Mouse (Mus musculus) forebrain, embryonic 15.5 days (tissue): Measurements from ENCODE around the gene Cxcr4. TPM values are rescaled to one million over a fixed set of nuclear protein-coding genes. Genes with fewer than 3 reads are reported as not detected.
A peak's percentile ranks its signal among the peaks of the same experiment; 100 is the strongest.
"Not testable (repeated sequence)": the region's sequence is repeated elsewhere in the genome, so short reads cannot be mapped to it uniquely, and the experiment has no call there.

ENCODE experiments used
- ATAC-seq: fragments of 200-750 bp; cut with Nextera tagmentation; replicated peaks from 2 replicates; pipeline ENCODE4 v1.8.0; 2017; ENCODE audit warnings: mild to moderate bottlenecking, moderate TSS enrichment, moderate library complexity
- H3K27ac ChIP-seq: fragments of 300-500 bp; sonication (generic); replicated peaks from 2 replicates; pipeline ENCODE4 v1.5.1; 2015; ENCODE audit warnings: mild to moderate bottlenecking, inconsistent platforms
- H3K27me3 ChIP-seq: fragments of 300-500 bp; sonication (generic); 2 replicates; pipeline ENCODE4 v1.6.1; 2015; ENCODE audit warnings: inconsistent platforms
- H3K36me3 ChIP-seq: fragments of 300-500 bp; sonication (generic); 2 replicates; pipeline ENCODE4 v1.6.1; 2015; ENCODE audit warnings: mild to moderate bottlenecking, inconsistent platforms
- H3K4me1 ChIP-seq: fragments of 300-500 bp; sonication (generic); 2 replicates; pipeline ENCODE4 v1.6.1; 2015; ENCODE audit warnings: inconsistent platforms
- H3K4me2 ChIP-seq: fragments of 300-500 bp; sonication (generic); replicated peaks from 2 replicates; pipeline ENCODE4 v1.6.1; 2015; ENCODE audit warnings: mild to moderate bottlenecking, inconsistent platforms
- H3K4me3 ChIP-seq: fragments of 300-500 bp; sonication (generic); 2 replicates; pipeline ENCODE4 v1.5.1; 2015; ENCODE audit warnings: mild to moderate bottlenecking, inconsistent platforms
- H3K9ac ChIP-seq: fragments of 300-500 bp; sonication (generic); replicated peaks from 2 replicates; pipeline ENCODE4 v1.6.1; 2015; ENCODE audit warnings: mild to moderate bottlenecking, inconsistent platforms
- H3K9me3 ChIP-seq: fragments of 300-500 bp; sonication (generic); 2 replicates; pipeline ENCODE4 v1.6.1; 2016; ENCODE audit warnings: inconsistent platforms
- WGBS: fragments of 180-500 bp; shearing (Covaris S2); methylation state at CpG from one replicate; pipeline ENCODE4 v1.1.7; 2015; ENCODE audit warnings: mixed read lengths; 5-methylcytosine and 5-hydroxymethylcytosine counted together
- polyA plus RNA-seq: library from polyadenylated mRNA; unstranded; fragments of >200 nt; fragmentation: Nextera tagmentation; extraction: Ambion mirVana; gene quantifications from 2 replicates; pipeline ENCODE4 v1.2.1, GENCODE M21; 2015

Gene Cxcr4
- polyA plus RNA-seq, 1 experiment from 2014 or later, result 10.7 TPM

DNA sequence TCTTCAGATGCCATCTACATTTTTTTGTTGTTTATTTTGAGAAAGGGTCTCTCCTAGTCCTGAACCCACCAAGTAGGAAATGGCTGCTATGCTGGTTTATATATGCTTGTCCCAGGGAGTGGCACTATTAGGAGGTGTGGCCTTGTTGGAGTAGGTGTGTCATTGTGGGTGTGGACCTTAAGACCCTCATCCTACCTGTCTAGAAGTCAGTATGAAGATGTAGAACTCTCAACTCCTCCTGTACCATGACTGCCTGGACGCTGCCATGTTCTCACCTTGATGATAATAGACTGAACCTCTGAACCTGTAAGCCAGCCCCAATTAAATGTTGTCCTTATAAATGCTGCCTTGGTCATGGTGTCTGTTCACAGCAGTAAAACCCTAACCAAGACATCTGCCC, 7.4 kb downstream of the Cxcr4 start:
- not testable (repeated sequence) for H3K27ac ChIP-seq, ATAC-seq, H3K9ac ChIP-seq, H3K4me3 ChIP-seq, H3K9me3 ChIP-seq, H3K4me2 ChIP-seq, H3K27me3 ChIP-seq, H3K36me3 ChIP-seq
- peaks cover 25% of the 10 kb centered on the region for H3K4me1 ChIP-seq
- 97% methylated on average over 1 of the region's 1 CpGs for WGBS

DNA sequence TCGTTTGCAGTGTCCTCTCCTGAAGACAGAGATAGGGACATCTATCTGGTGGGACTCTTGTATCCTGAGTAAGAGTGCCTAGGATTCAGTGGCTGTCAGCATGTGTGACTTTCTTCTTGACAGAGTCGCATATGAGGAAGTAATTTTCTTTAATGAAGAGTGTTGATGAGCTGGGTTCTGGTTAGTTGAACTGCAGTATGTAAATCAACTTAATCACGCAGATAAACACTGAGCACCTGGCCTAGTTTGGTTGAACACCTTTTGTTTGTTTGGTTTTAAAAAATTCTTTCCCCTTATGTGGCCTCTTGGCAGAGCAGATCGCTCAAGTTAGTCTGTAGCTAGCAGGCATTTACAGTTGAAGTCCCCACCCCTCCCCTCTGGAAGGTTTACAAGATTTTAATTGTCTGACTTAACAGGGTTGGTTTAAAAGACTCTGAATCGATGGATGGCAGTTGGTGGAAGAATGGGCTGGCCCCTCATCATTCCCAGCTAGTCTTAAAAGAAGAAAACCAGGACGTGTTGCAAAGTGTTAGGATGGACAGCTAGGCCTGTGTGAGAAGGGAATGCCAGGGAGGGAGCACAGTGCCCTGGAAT, 8.7 kb downstream of the Cxcr4 start:
- 26% methylated on average over 6 of the region's 6 CpGs for WGBS
- peaks cover 27% of the 10 kb centered on the region for H3K4me1 ChIP-seq
- ATAC-seq, result no peak
- H3K4me3 ChIP-seq, result no peak overlapping the region
- H3K27ac ChIP-seq, result 0 out of 2 replicates have a peak overlapping the region, but pooled peaks have one; percentile 1
- 0 out of 2 replicates have a peak, but pooled peaks cover 5% of the 10 kb centered on the region for H3K9me3 ChIP-seq
- H3K4me2 ChIP-seq, result no peak overlapping the region
- no peaks in the 10 kb centered on the region for H3K36me3 ChIP-seq
- no peak overlapping the region for H3K9ac ChIP-seq
- H3K27me3 ChIP-seq, result no peaks in the 10 kb centered on the region

DNA sequence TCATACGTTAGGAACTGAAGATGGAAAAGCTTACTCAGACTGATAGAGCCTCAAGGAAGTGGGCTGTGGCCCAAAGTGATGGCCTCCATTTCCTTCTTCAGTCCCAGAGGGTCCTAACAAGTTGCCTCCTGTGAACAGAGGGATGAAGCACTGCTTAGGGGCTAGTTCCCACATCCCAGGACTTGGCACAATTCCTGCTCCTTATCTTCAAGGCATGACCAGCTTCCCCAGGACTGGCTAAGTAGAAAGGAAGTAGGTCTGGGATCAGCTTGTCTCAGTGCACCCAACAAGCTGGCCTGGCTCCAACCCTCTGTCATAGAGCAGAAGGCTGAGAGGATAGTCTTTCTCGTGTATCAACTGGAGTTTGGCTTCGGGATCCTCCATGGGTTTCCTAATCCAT, 11.8 kb downstream of the Cxcr4 start:
- H3K9me3 ChIP-seq, result 0 out of 2 replicates have a peak, but pooled peaks cover 5% of the 10 kb centered on the region
- ATAC-seq, result no peak
- H3K4me3 ChIP-seq, result no peak overlapping the region
- no peak overlapping the region for H3K4me2 ChIP-seq
- no peak overlapping the region for H3K27ac ChIP-seq
- no peaks in the 10 kb centered on the region for H3K27me3 ChIP-seq
- WGBS, result 74% methylated on average over 3 of the region's 3 CpGs
- H3K36me3 ChIP-seq, result no peaks in the 10 kb centered on the region
- H3K4me1 ChIP-seq, result peaks cover 17% of the 10 kb centered on the region
- no peak overlapping the region for H3K9ac ChIP-seq

GRCm38 (mm10) chr1:128578454-128578853, 13.6 kb downstream of the Cxcr4 start:
- Histone ChIP-seq H3K9ac (no peak overlapping the region), H3K4me3 (no peak overlapping the region), H3K27me3 (no peaks in the 10 kb centered on the region), H3K9me3 (0 out of 2 replicates have a peak, but pooled peaks cover 5% of the 10 kb centered on the region), H3K27ac (no peak overlapping the region), H3K4me2 (no peak overlapping the region), H3K4me1 (peaks cover 13% of the 10 kb centered on the region), H3K36me3 (no peaks in the 10 kb centered on the region)
- WGBS, result 9% methylated on average over 2 of the region's 2 CpGs
- no peak; the same call in 1 of the 2 replicates for ATAC-seq

DNA sequence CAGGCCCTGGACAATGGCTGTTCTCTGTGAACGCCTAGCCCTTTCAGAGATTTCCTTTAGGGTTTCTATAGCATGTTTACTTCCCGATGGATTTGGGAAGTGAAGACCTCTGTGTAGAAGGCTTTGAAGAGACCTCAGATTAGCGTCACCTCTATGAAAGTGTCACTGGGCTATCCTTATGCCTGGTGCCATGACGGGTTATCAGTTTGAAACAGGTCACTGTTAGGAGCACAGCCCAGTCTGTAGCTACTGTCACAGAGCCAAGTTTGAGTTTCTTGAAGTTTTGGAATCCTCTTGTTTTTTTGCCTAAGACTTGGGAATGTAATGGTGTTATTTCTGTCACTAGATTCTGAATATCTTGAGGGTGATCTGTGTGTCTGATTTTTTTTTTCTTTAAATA, 17.0 kb downstream of the Cxcr4 start:
- H3K9ac ChIP-seq, result no peak overlapping the region
- 0 out of 2 replicates have a peak, but pooled peaks cover 8% of the 10 kb centered on the region for H3K4me1 ChIP-seq
- no peak overlapping the region for H3K27ac ChIP-seq
- no peaks in the 10 kb centered on the region for H3K27me3 ChIP-seq
- ATAC-seq, result no peak
- H3K36me3 ChIP-seq, result no peaks in the 10 kb centered on the region
- 67% methylated on average over 4 of the region's 4 CpGs for WGBS
- no peak overlapping the region for H3K4me3 ChIP-seq
- no peaks in the 10 kb centered on the region for H3K9me3 ChIP-seq
- no peak overlapping the region for H3K4me2 ChIP-seq

GRCm38 (mm10) chr1:128571033-128571432, 21.1 kb downstream of the Cxcr4 start:
- Histone ChIP-seq H3K27me3 (no peaks in the 10 kb centered on the region), H3K27ac (no peak overlapping the region), H3K9me3 (no peaks in the 10 kb centered on the region), H3K36me3 (no peaks in the 10 kb centered on the region), H3K4me2 (no peak overlapping the region), H3K4me1 (peaks cover 4% of the 10 kb centered on the region; the same call in 1 of the 2 replicates), H3K9ac (no peak overlapping the region), H3K4me3 (no peak overlapping the region)
- ATAC-seq, result no peak
- 93% methylated on average over 3 of the region's 3 CpGs for WGBS

DNA sequence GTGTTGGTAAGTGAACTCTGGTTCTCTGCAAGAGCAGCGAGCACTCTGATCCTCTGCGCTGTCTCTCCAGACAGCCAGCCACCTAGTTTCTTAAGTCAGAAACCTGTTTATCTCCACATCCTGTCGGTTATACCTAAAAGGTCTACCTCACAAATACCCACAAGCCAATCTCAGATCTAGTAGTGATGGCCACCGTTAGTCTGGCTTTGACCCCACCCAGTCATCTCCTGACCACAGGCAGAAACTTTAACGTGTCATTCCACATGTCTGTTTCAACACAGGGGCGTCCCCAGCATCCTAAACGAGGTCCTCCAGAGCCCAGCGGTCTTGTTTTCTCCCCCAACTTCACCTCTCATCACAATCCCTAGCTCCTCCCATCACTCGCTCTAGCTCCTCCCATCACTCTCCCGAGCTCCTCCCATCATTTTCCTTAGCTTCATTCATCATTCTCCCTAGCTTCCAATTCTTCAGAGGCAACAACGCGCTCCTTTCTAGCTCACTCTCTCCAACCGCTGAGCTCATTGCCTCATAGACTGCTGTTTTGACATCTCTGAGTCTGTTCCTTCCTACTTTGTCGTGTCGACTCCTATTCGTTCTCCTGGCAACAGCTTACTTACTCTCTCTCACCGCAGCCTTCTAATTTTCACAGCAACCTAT, 22.0 kb downstream of the Cxcr4 start:
- no peak overlapping the region for H3K4me2 ChIP-seq
- no peak overlapping the region for H3K4me3 ChIP-seq
- ATAC-seq, result no peak
- H3K9me3 ChIP-seq, result no peaks in the 10 kb centered on the region
- H3K27ac ChIP-seq, result no peak overlapping the region
- 75% methylated on average over 17 of the region's 17 CpGs for WGBS
- H3K4me1 ChIP-seq, result peaks cover 4% of the 10 kb centered on the region; the same call in 1 of the 2 replicates
- H3K9ac ChIP-seq, result no peak overlapping the region
- H3K27me3 ChIP-seq, result no peaks in the 10 kb centered on the region
- no peaks in the 10 kb centered on the region for H3K36me3 ChIP-seq

DNA sequence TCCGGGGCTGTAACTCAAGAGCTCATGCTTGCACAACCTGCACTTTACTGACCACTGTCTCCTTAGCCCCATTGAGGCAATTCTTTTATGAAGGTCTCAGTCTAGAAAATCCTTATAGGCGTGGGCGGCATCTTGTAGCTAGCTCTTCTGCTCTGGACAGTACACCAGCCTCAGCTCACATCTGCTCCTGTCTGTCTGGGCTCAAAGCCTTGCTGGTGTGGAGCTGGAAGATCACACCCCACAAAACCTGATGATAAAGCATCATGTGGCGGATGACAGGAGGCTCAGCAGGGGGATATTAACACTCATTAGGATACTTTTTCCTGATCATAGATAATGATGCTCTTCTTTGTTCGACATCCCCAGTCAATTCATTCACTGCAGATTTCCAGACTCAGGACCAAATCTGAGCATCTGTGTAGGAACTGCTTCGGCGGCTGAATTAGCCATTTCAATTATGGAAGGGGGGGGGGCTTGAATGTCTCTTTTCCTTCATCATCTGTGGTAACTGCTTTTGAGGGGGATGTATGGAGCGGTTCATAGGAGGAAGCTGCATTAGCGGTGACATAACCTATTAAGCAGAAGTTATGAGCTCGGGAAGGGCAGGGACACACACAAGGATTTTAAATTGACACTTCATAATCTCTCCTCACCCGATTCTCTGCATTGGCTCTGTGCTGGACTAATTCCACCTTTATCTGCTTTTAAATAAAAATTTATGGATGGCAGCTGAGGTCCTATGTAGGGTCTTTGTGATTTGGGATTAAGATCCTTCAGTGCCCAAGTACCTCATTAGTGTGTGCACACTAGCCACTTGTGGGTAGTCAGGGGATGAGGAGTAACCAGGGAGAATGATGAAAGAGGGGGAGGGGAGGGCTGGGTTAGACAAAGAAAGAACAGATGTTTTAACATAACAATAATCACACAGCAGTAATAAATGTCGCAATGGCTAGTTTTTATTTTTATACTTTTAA, 24.6 kb downstream of the Cxcr4 start:
- peak overlapping the region; percentile 53 for H3K27ac ChIP-seq
- no peak overlapping the region for H3K4me3 ChIP-seq
- no peaks in the 10 kb centered on the region for H3K9me3 ChIP-seq
- 38% methylated on average over 12 of the region's 12 CpGs for WGBS
- H3K4me2 ChIP-seq, result no peak overlapping the region
- H3K9ac ChIP-seq, result no peak overlapping the region
- peaks cover 4% of the 10 kb centered on the region; the same call in 1 of the 2 replicates for H3K4me1 ChIP-seq
- peak; percentile 46; the same call in 1 of the 2 replicates for ATAC-seq
- no peaks in the 10 kb centered on the region for H3K36me3 ChIP-seq
- H3K27me3 ChIP-seq, result no peaks in the 10 kb centered on the region

DNA sequence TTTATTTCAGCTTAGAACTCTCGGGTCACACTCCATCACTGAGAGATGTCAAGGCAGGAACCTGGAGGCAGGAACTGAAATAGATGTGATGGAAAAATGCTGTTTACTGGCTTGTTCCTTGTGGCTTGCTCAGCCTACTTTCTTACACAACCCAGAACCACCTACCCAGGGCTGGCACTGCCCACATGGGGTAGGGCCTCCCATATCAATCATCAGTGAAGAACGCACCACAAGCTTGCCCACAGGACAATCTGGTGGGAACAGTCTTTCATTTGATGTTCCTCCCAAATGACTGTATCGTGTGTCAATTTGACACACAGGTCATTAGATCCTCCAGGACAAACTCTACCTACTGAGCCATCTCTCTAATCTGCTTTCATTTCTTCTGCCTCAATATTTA, 28.2 kb downstream of the Cxcr4 start:
- Histone ChIP-seq H3K4me1 (peaks cover 11% of the 10 kb centered on the region), H3K4me2 (no peak overlapping the region), H3K27ac (no peak overlapping the region), H3K9me3 (no peaks in the 10 kb centered on the region), H3K9ac (no peak overlapping the region), H3K27me3 (no peaks in the 10 kb centered on the region), H3K4me3 (no peak overlapping the region), H3K36me3 (no peaks in the 10 kb centered on the region)
- ATAC-seq, result no peak
- 86% methylated on average over 3 of the region's 3 CpGs for WGBS

GRCm38 (mm10) chr1:128561325-128561874, 30.7 kb downstream of the Cxcr4 start:
- H3K36me3 ChIP-seq, result no peaks in the 10 kb centered on the region
- H3K4me3 ChIP-seq, result no peak overlapping the region
- 0 out of 2 replicates have a peak overlapping the region, but pooled peaks have one; percentile 9 for H3K4me2 ChIP-seq
- H3K27ac ChIP-seq, result peak overlapping the region; percentile 53
- no peaks in the 10 kb centered on the region for H3K27me3 ChIP-seq
- H3K9me3 ChIP-seq, result no peaks in the 10 kb centered on the region
- 38% methylated on average over 9 of the region's 9 CpGs for WGBS
- H3K9ac ChIP-seq, result no peak overlapping the region
- ATAC-seq, result peak; percentile 85
- peaks cover 7% of the 10 kb centered on the region for H3K4me1 ChIP-seq

DNA sequence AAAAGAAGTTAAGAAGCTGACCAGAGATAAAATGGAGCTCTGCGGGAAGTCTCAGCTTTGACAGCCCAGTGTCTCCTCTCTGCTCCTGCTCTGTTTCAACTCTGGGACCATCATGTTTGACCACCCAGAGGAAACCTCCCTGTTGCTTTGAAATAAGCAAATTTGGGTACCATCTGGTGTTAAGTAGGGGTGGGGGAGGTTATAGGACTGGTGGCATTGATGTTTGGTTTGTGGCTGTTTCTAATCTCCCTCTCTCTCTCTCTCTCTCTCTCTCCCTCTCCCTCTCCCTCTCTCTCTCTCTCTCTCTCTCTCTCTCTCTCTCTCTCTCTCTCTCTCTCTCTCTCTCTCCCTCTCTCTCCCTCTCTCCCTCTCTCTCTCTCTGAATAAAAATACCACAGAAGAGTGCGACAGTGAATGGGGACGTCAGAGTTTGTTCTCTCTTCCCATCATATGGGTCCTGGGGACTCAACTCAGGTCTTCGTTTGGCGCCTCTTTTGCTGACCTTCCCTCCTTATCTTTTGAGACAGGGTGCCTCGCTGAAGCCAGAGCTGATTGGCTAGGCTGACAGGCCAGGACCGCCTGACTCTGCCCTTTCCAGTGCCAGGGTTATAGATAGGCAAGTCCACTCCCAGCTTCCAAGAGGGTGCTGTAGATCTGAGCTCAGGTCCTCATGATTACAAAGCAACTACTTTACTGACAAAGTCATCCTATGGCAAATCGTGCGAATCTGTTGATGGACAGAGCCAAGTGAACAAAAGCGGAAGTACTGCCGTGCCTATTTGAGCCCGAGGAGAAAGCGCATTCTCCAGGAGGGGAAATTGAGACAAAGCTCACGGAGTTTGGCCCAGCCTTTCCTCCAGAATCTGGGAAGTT, 31.4 kb downstream of the Cxcr4 start:
- no peaks in the 10 kb centered on the region for H3K27me3 ChIP-seq
- ATAC-seq, result peak; percentile 23; the same call in 1 of the 2 replicates
- no peaks in the 10 kb centered on the region for H3K36me3 ChIP-seq
- 64% methylated on average over 14 of the region's 14 CpGs for WGBS
- 0 out of 2 replicates have a peak overlapping the region, but pooled peaks have one; percentile 9 for H3K4me2 ChIP-seq
- H3K4me3 ChIP-seq, result no peak overlapping the region
- H3K4me1 ChIP-seq, result peaks cover 7% of the 10 kb centered on the region
- no peak overlapping the region for H3K9ac ChIP-seq
- no peaks in the 10 kb centered on the region for H3K9me3 ChIP-seq
- peak overlapping the region; percentile 53 for H3K27ac ChIP-seq
